Comparison of ENCODE assay signal across 14 mouse cellular contexts in the genomic region with DNA sequence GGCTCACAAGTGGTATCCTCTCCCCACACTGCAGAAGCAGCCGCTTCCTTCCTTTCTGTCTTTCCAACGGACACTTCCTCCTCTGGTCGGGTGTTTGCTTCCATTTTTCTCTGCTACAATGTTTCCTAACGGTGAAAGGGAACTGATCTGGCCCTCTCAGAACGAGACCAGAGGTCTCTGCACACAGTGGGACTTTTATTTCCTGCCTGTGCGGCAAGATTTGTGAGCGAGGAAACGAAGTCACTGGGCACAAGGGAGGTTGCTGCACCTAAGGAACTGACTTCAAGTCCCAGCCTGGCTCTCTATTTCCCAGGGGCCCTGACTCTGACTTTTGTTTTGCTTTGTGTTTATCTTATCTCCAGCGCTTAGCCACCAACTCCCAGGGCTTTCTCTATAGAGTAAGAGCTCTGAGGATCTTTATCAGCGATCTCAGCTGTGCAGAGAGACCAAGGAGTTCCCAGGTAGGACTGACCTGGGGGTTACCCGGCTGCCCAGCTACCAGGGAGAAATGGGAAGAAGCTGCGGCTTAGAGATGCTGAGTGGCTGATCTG. TPM values are rescaled to one million over a fixed set of nuclear protein-coding genes. Genes with fewer than 3 reads are reported as not detected.
DNase-seq lines count a peak whose midpoint lies in the region; ATAC-seq and TF ChIP-seq lines count a peak whose summit lies in the region.
"Had no signal": no experiment of that assay in that cellular context is flagged by ENCODE, and none has a peak within 500 bp of the region (broad histone marks: within the 10 kb centered on the region; RNA-seq: fewer than 3 reads in every experiment).

No protein-coding gene starts in this region.

- no peak for TF ChIP-seq EP300 in lung, postnatal 0 days (IDR thresholded peaks at IDR 0.05)
- no peak for TF ChIP-seq EP300 in liver, embryonic 14.5 days (IDR thresholded peaks at IDR 0.05; ENCODE audit: low read depth)

- TF ChIP-seq CTCF in lung, postnatal 0 days (IDR thresholded peaks at IDR 0.05) = no peak
- no peak for TF ChIP-seq CTCF in liver, embryonic 14.5 days (IDR thresholded peaks at IDR 0.05; ENCODE audit: low read depth)

- no peaks in the 10 kb centered on the region for H3K9me3 ChIP-seq in lung, postnatal 0 days (ENCODE audit: low read length)
- H3K9me3 ChIP-seq in embryonic facial prominence, embryonic 10.5 days = peaks cover 5% of the 10 kb centered on the region; the same call in 1 of the 2 replicates
- no peaks in the 10 kb centered on the region for H3K9me3 ChIP-seq in liver, embryonic 14.5 days (ENCODE audit: control insufficient read depth, low read length)
- H3K9me3 ChIP-seq in stomach, embryonic 16.5 days (replicated peaks; ENCODE audit: control insufficient read depth, low read length) = peaks cover 4% of the 10 kb centered on the region
- peaks cover 4% of the 10 kb centered on the region; the same call in 1 of the 2 replicates for H3K9me3 ChIP-seq in kidney, embryonic 14.5 days (ENCODE audit: control insufficient read depth, low read length)

- H3K27ac ChIP-seq in lung, postnatal 0 days (ENCODE audit: low read length) = no peak overlapping the region
- H3K27ac ChIP-seq in embryonic facial prominence, embryonic 10.5 days (replicated peaks) = 0 out of 2 replicates have a peak overlapping the region, but pooled peaks have one; percentile 24
- H3K27ac ChIP-seq in liver, embryonic 14.5 days = no peak overlapping the region
- H3K27ac ChIP-seq in stomach, embryonic 16.5 days (ENCODE audit: low read length) = no peak overlapping the region
- H3K27ac ChIP-seq in kidney, embryonic 14.5 days (ENCODE audit: low read depth, low read length) = no peak overlapping the region
- H3K27ac ChIP-seq: hindbrain, embryonic 14.5 days had no signal

- H3K4me1 ChIP-seq in lung, postnatal 0 days (ENCODE audit: insufficient read depth, low read depth, low read length) = no peaks in the 10 kb centered on the region
- peaks cover 26% of the 10 kb centered on the region for H3K4me1 ChIP-seq in embryonic facial prominence, embryonic 10.5 days
- H3K4me1 ChIP-seq in liver, embryonic 14.5 days (replicated peaks; ENCODE audit: control insufficient read depth in 2 of 2, insufficient read depth in 2 of 2, low read length in 1 of 2) = peaks cover 13 to 22% of the 10 kb centered on the region in 2 experiments
- H3K4me1 ChIP-seq in stomach, embryonic 16.5 days (ENCODE audit: control insufficient read depth, insufficient read depth, low read length) = peaks cover 10% of the 10 kb centered on the region; the same call in 1 of the 2 replicates
- no peaks in the 10 kb centered on the region for H3K4me1 ChIP-seq in kidney, embryonic 14.5 days (ENCODE audit: control insufficient read depth, insufficient read depth, low read length)

- no peak overlapping the region for H3K4me2 ChIP-seq in lung, postnatal 0 days (replicated peaks; ENCODE audit: low read depth, low read length)
- peak overlapping the region; percentile 54 for H3K4me2 ChIP-seq in liver, embryonic 14.5 days (ENCODE audit: low read depth)
- H3K4me2 ChIP-seq in stomach, embryonic 16.5 days (ENCODE audit: low read depth, low read length) = 0 out of 2 replicates have a peak overlapping the region, but pooled peaks have one; percentile 17
- no peak overlapping the region for H3K4me2 ChIP-seq in kidney, embryonic 14.5 days (replicated peaks; ENCODE audit: low read depth, low read length)
- H3K4me2 ChIP-seq: hindbrain, embryonic 14.5 days had no signal

- H3K4me3 ChIP-seq in lung, postnatal 0 days (ENCODE audit: low read depth, low read length) = no peak overlapping the region
- no peak overlapping the region for H3K4me3 ChIP-seq in embryonic facial prominence, embryonic 10.5 days
- peak overlapping the region in 1 of 2 experiments; percentile 14; a peak in 1 of 4 replicates for H3K4me3 ChIP-seq in liver, embryonic 14.5 days (ENCODE audit: insufficient read depth in 1 of 2, low read depth in 2 of 2, low read length in 2 of 2)
- H3K4me3 ChIP-seq in stomach, embryonic 16.5 days (replicated peaks; ENCODE audit: low read length) = no peak overlapping the region
- no peak overlapping the region for H3K4me3 ChIP-seq in kidney, embryonic 14.5 days (ENCODE audit: low read length)

- WGBS in lung, postnatal 0 days = 13% methylated on average over 12 of the region's 12 CpGs
- 14% methylated on average over 12 of the region's 12 CpGs for WGBS in embryonic facial prominence, embryonic 10.5 days
- WGBS in liver, embryonic 14.5 days (ENCODE audit: insufficient replicate concordance) = 4% methylated on average over 12 of the region's 12 CpGs
- 23% methylated on average over 12 of the region's 12 CpGs for WGBS in stomach, embryonic 16.5 days
- 34% methylated on average over 12 of the region's 12 CpGs for WGBS in kidney, embryonic 14.5 days

- 0 out of 2 replicates have a peak overlapping the region, but pooled peaks have one; percentile 16 for H3K9ac ChIP-seq in lung, postnatal 0 days (replicated peaks; ENCODE audit: low read depth)
- peak overlapping the region; percentile 31 for H3K9ac ChIP-seq in liver, embryonic 14.5 days (replicated peaks)
- H3K9ac ChIP-seq in stomach, embryonic 16.5 days (ENCODE audit: low read length) = 0 out of 2 replicates have a peak overlapping the region, but pooled peaks have one; percentile 13
- no peak overlapping the region for H3K9ac ChIP-seq in kidney, embryonic 14.5 days (ENCODE audit: low read depth, low read length)
- H3K9ac ChIP-seq: hindbrain, embryonic 14.5 days had no signal

- no peak for ATAC-seq in lung, postnatal 0 days
- no peak for ATAC-seq in liver, embryonic 14.5 days (ENCODE audit: insufficient read depth)
- no peak for ATAC-seq in stomach, embryonic 16.5 days (ENCODE audit: insufficient read depth, low FRiP score)
- no peak for ATAC-seq in kidney, embryonic 14.5 days (ENCODE audit: low FRiP score, low TSS enrichment)

- intact Hi-C loops in left cerebral cortex, postnatal 25 days (cut with DNase I) = no loop called here

- no peaks in the 10 kb centered on the region for H3K36me3 ChIP-seq in lung, postnatal 0 days (ENCODE audit: insufficient read depth, low read length)
- no peaks in the 10 kb centered on the region for H3K36me3 ChIP-seq in embryonic facial prominence, embryonic 10.5 days (replicated peaks)
- no peaks in the 10 kb centered on the region for H3K36me3 ChIP-seq in liver, embryonic 14.5 days (replicated peaks; ENCODE audit: control insufficient read depth, insufficient read depth, low read depth)
- H3K36me3 ChIP-seq in stomach, embryonic 16.5 days (ENCODE audit: control insufficient read depth, insufficient read depth, low read length) = no peaks in the 10 kb centered on the region
- no peaks in the 10 kb centered on the region for H3K36me3 ChIP-seq in kidney, embryonic 14.5 days (ENCODE audit: control insufficient read depth, insufficient read depth, low read length)

- no peaks in the 10 kb centered on the region for H3K27me3 ChIP-seq in lung, postnatal 0 days (replicated peaks; ENCODE audit: insufficient read depth, low read length)
- H3K27me3 ChIP-seq in embryonic facial prominence, embryonic 10.5 days (replicated peaks; ENCODE audit: low read depth, poor library complexity, severe bottlenecking) = peaks cover 27% of the 10 kb centered on the region
- H3K27me3 ChIP-seq in liver, embryonic 14.5 days (ENCODE audit: control insufficient read depth, insufficient read depth, low read length) = peaks cover 4% of the 10 kb centered on the region
- H3K27me3 ChIP-seq in stomach, embryonic 16.5 days (ENCODE audit: control insufficient read depth, insufficient read depth, low read length) = no peaks in the 10 kb centered on the region; the same call in 1 of the 2 replicates
- 0 out of 2 replicates have a peak, but pooled peaks cover 3% of the 10 kb centered on the region for H3K27me3 ChIP-seq in kidney, embryonic 14.5 days (ENCODE audit: control insufficient read depth, insufficient read depth, low read length)

- DNase-seq in lung, postnatal 0 days (ENCODE audit: low spot score) = no peak
- no peak for DNase-seq in lung, postnatal 36 days
- no peak for DNase-seq in embryonic facial prominence, embryonic 10.5 days (ENCODE audit: low spot score)
- DNase-seq in liver, embryonic 14.5 days (ENCODE audit: low read depth in 3 of 3, low spot score in 3 of 3) = peak in 2 of 3 experiments; percentile 18 to 40
- DNase-seq in left cerebral cortex, postnatal 25 days (ENCODE audit: low spot score in 2 of 2) = no peak
- DNase-seq in spleen, postnatal 14 days (ENCODE audit: low spot score in 2 of 2) = no peak
- DNase-seq: adrenal gland, adult 2 months; kidney, postnatal 14 days; layer of hippocampus, postnatal 36 days; lung, postnatal 4 days; right cerebral cortex, postnatal 25 days had no signal

RNA-seq across cellular contexts. Expression of gene Med13l, which starts 4.0 kb away (rescaled TPM):
- 10.1 and 11.1 TPM in 2 replicates for polyA plus RNA-seq in lung, postnatal 0 days (2015; fragmentation: Nextera tagmentation; extraction: Ambion mirVana)
- 11.5 and 11.6 TPM in 2 replicates for polyA plus RNA-seq in embryonic facial prominence, embryonic 10.5 days (2016; fragmentation: Nextera tagmentation; extraction: Ambion mirVana)
- polyA plus RNA-seq in liver, embryonic 14.5 days (2012; rRNA removed) = 6.4 and 7.1 TPM in 2 replicates
- 9.9 and 10.7 TPM in 2 replicates for polyA plus RNA-seq in liver, embryonic 14.5 days (2014; fragmentation: Nextera tagmentation; extraction: Ambion mirVana)
- 9.9 and 10.4 TPM in 2 replicates for polyA plus RNA-seq in stomach, embryonic 16.5 days (2015; fragmentation: Nextera tagmentation; extraction: Ambion mirVana)
- 9.7 and 12.1 TPM in 2 replicates for polyA plus RNA-seq in kidney, embryonic 14.5 days (2014; fragmentation: Nextera tagmentation; extraction: Ambion mirVana)
- total RNA-seq in left cerebral cortex, postnatal 25 days (2021) = 100 to 1,000 TPM; 101 to 104 TPM

Comparison
In these comparisons a context has a peak if more than half of its experiments do, and no peak if none do; other contexts are left out.
1. DNase-seq: peak in liver, embryonic 14.5 days (2 of 3); none in lung, postnatal 0 days (single experiment), lung, postnatal 36 days (single experiment), embryonic facial prominence, embryonic 10.5 days (single experiment), left cerebral cortex, postnatal 25 days (0 of 2) and spleen, postnatal 14 days (0 of 2).
2. H3K4me2 ChIP-seq: peak in liver, embryonic 14.5 days (single experiment) and stomach, embryonic 16.5 days (single experiment); none in lung, postnatal 0 days (single experiment) and kidney, embryonic 14.5 days (single experiment).